Mouse (Mus musculus): ENCODE data around the gene Zdbf2.

DNA sequence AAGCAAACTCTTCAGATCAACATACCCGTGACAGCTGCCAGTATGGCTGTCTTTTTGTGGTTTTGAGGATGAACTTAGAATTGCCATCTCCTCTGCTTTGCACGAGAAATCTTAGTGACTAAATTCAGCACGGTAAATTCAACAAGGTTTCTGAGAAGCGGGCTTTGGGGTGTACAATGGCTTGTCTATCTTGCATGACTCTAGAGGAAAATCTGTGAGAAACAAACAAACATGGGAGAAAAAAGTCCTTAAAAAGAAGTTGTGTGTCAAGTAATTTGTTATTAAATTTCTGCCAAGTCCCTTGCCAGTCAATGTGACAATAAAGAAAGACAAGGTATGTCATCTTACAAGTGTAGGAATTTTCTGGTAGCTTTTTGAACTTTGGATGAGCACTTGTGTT is 23.8 kb upstream of the Zdbf2 start:
- TF ChIP-seq POLR2A (IDR thresholded peaks at IDR 0.05; ENCODE audit: low read depth, low read length) (no peak), CTCF (conservative IDR thresholded peaks at IDR 0.05; ENCODE audit: insufficient read depth, insufficient read length, low read depth, low read length) (no peak)
